Mouse (Mus musculus) activated CD4-positive, CD25-positive, alpha-beta regulatory T cell, adult 4 months (primary cell): ENCODE results near the gene Klhl5. TPM values are rescaled to one million over a fixed set of nuclear protein-coding genes. Genes with fewer than 3 reads are reported as not detected.
A peak's percentile ranks its signal among the peaks of the same experiment; 100 is the strongest.

Experiments
- ATAC-seq: one replicate; pipeline ENCODE4 v1.8.0; 2017
- polyA plus RNA-seq, 2 experiments: library from polyadenylated mRNA; unstranded; fragments of 100-300 nt; shearing (Covaris generic); gene quantifications; one replicate each; pipeline ENCODE4 v1.2.1; 2017

Gene Klhl5
- polyA plus RNA-seq: 1 to 10 TPM; 5.0 to 9.7 TPM

- peak; percentile 54 for ATAC-seq
Observed at GRCm38 (mm10) chr5:65106876-65107772, at the start of gene Klhl5. TSS of gene Klhl5 (plus strand) at chr5:65107539.

- no peak for ATAC-seq
Observed at GRCm38 (mm10) chr5:65057596-65057995, 49.7 kb upstream of the Klhl5 start.

GRCm38 (mm10) chr5:65059806-65060205 lies 47.5 kb upstream of the Klhl5 start:
- ATAC-seq: no peak

GRCm38 (mm10) chr5:65062236-65062635 lies 45.1 kb upstream of the Klhl5 start:
- ATAC-seq: no peak

- no peak for ATAC-seq
Observed at GRCm38 (mm10) chr5:65063266-65063665, 44.1 kb upstream of the Klhl5 start.

- ATAC-seq: no peak
Observed at GRCm38 (mm10) chr5:65068166-65068565, 39.2 kb upstream of the Klhl5 start.

GRCm38 (mm10) chr5:65069872-65070271 lies 37.5 kb upstream of the Klhl5 start:
- ATAC-seq: no peak

GRCm38 (mm10) chr5:65071689-65072118 lies 35.6 kb upstream of the Klhl5 start:
- no peak for ATAC-seq

GRCm38 (mm10) chr5:65073247-65073646 lies 34.1 kb upstream of the Klhl5 start:
- ATAC-seq: peak; percentile 52

- ATAC-seq: no peak
Observed at GRCm38 (mm10) chr5:65074693-65075092, 32.6 kb upstream of the Klhl5 start.

- no peak for ATAC-seq
Observed at GRCm38 (mm10) chr5:65076087-65076486, 31.3 kb upstream of the Klhl5 start.

- ATAC-seq: peak; percentile 36
Observed at GRCm38 (mm10) chr5:65076748-65077147, 30.6 kb upstream of the Klhl5 start.

- ATAC-seq: no peak
Observed at GRCm38 (mm10) chr5:65078081-65078480, 29.3 kb upstream of the Klhl5 start.

- ATAC-seq: no peak
Observed at GRCm38 (mm10) chr5:65079881-65080280, 27.5 kb upstream of the Klhl5 start.

GRCm38 (mm10) chr5:65081836-65082235 lies 25.5 kb upstream of the Klhl5 start:
- no peak for ATAC-seq

GRCm38 (mm10) chr5:65086522-65086921 lies 20.8 kb upstream of the Klhl5 start:
- no peak for ATAC-seq

GRCm38 (mm10) chr5:65089707-65090106 lies 17.6 kb upstream of the Klhl5 start:
- ATAC-seq: no peak

- ATAC-seq: peak; percentile 94
Observed at GRCm38 (mm10) chr5:65091184-65091858, 16.0 kb upstream of the Klhl5 start.

- ATAC-seq: no peak
Observed at GRCm38 (mm10) chr5:65091921-65092320, 15.4 kb upstream of the Klhl5 start, which contains the start of gene Tmem156. TSS of gene Tmem156 (minus strand) at chr5:65092132.

GRCm38 (mm10) chr5:65093769-65094168 lies 13.6 kb upstream of the Klhl5 start:
- ATAC-seq: no peak

- no peak for ATAC-seq
Observed at GRCm38 (mm10) chr5:65094902-65095545, 12.3 kb upstream of the Klhl5 start.

GRCm38 (mm10) chr5:65096082-65096481 lies 11.3 kb upstream of the Klhl5 start:
- ATAC-seq: no peak

GRCm38 (mm10) chr5:65096805-65097204 lies 10.5 kb upstream of the Klhl5 start:
- ATAC-seq: no peak
